Mouse (Mus musculus) bone marrow macrophage, adult 2 months (primary cell): ENCODE results near the gene Gm10037.

Source experiments
- CTCF ChIP-seq: IDR thresholded peaks from 2 replicates; pipeline ENCODE4 v1.5.1; 2012; ENCODE audit warnings: low read depth, mild to moderate bottlenecking, low read length, moderate library complexity
- POLR2A ChIP-seq: IDR thresholded peaks from 2 replicates; pipeline ENCODE4 v1.6.1; 2012; ENCODE audit warnings: mild to moderate bottlenecking, low read depth, low read length, borderline replicate concordance

GRCm38 (mm10) chr13:67883966-67884365, 53.1 kb downstream of the Gm10037 start:
- TF ChIP-seq CTCF (no peak), POLR2A (no peak)
